ENCODE assay signal across 11 mouse cellular contexts in genomic region chr7:28587644-28588043, GRCm38 (mm10). TPM values are rescaled to one million over a fixed set of nuclear protein-coding genes. Genes with fewer than 3 reads are reported as not detected.
A peak's percentile ranks its signal among the peaks of the same experiment; 100 is the strongest.
DNase-seq lines count a peak whose midpoint lies in the region; ATAC-seq lines count a peak whose summit lies in the region.
"Had no signal": no experiment of that assay in that cellular context is flagged by ENCODE, and none has a peak within 500 bp of the region (broad histone marks: within the 10 kb centered on the region; RNA-seq: fewer than 3 reads in every experiment).

No protein-coding gene starts in this region.

- H3K4me1 ChIP-seq in heart, embryonic 10.5 days = peaks cover 98% of the 10 kb centered on the region
- peaks cover 68% of the 10 kb centered on the region for H3K4me1 ChIP-seq in neural tube, embryonic 13.5 days (replicated peaks)

- intact Hi-C loops in heart, postnatal 36 days (cut with DNase I) = loop anchor here (2.0 kb wide), 1 partner anchor 17 kb away; no protein-coding TSS in a partner anchor

- no peak overlapping the region for H3K4me2 ChIP-seq in neural tube, embryonic 13.5 days

- H3K4me3 ChIP-seq in heart, embryonic 10.5 days = peak overlapping the region; percentile 20
- H3K4me3 ChIP-seq in neural tube, embryonic 13.5 days = no peak overlapping the region

- no peaks in the 10 kb centered on the region for H3K36me3 ChIP-seq in heart, embryonic 10.5 days
- no peaks in the 10 kb centered on the region for H3K36me3 ChIP-seq in neural tube, embryonic 13.5 days

- H3K27me3 ChIP-seq in heart, embryonic 10.5 days (ENCODE audit: insufficient read depth, poor library complexity, severe bottlenecking) = no peaks in the 10 kb centered on the region
- no peaks in the 10 kb centered on the region for H3K27me3 ChIP-seq in neural tube, embryonic 13.5 days

- peak overlapping the region; percentile 12; the same call in 1 of the 2 replicates for H3K9ac ChIP-seq in neural tube, embryonic 13.5 days

- peak; percentile 89 for DNase-seq in heart, embryonic 10.5 days (ENCODE audit: low spot score)
- no peak for DNase-seq in heart, postnatal 36 days
- DNase-seq in neural tube, embryonic 10.5 days (ENCODE audit: extremely low spot score, low spot score) = no peak
- peak; percentile 79 to 82 for DNase-seq in kidney, postnatal 36 days
- no peak for DNase-seq in left cerebral cortex, adult 18-20 months (ENCODE audit: low spot score in 2 of 2)
- DNase-seq in ovary, postnatal 14 days (ENCODE audit: low spot score) = no peak
- DNase-seq: adrenal gland, adult 2 months had no signal

- H3K27ac ChIP-seq in heart, embryonic 10.5 days = peak overlapping the region; percentile 82
- H3K27ac ChIP-seq in neural tube, embryonic 13.5 days (replicated peaks) = peak overlapping the region; percentile 67

- ATAC-seq in neural tube, embryonic 13.5 days (ENCODE audit: low read depth) = no peak
- no peak for ATAC-seq in megakaryocyte, adult 5-6 weeks (ENCODE audit: poor library complexity, severe bottlenecking)

- no peaks in the 10 kb centered on the region for H3K9me3 ChIP-seq in heart, embryonic 10.5 days
- no peaks in the 10 kb centered on the region for H3K9me3 ChIP-seq in neural tube, embryonic 13.5 days

RNA-seq across cellular contexts. Expression of gene Samd4b, which starts 10.3 kb away (rescaled TPM):
- polyA plus RNA-seq in heart, embryonic 10.5 days (2016; fragmentation: Nextera tagmentation; extraction: Ambion mirVana) = 24.5 and 29.7 TPM in 2 replicates
- total RNA-seq in heart, postnatal 36 days (2021) = 10 to 100 TPM; 20.5 to 24.5 TPM
- 25.6 and 26.9 TPM in 2 replicates for polyA plus RNA-seq in neural tube, embryonic 13.5 days (2015; fragmentation: Nextera tagmentation; extraction: Ambion mirVana)
- total RNA-seq in left cerebral cortex, adult 18-20 months (2021) = 10 to 100 TPM; 67.8 to 80.1 TPM
- total RNA-seq in megakaryocyte, adult 5-6 weeks (2015) = 30.2 and 35.4 TPM in 2 replicates
- 6.1 and 7.1 TPM in 2 replicates for total RNA-seq in megakaryocyte, adult 5-6 weeks (2017)

RNA-seq across cellular contexts. Expression of gene Pak4, which starts 10.3 kb away (rescaled TPM):
- 47.2 and 53.0 TPM in 2 replicates for polyA plus RNA-seq in heart, embryonic 10.5 days (2016; fragmentation: Nextera tagmentation; extraction: Ambion mirVana)
- total RNA-seq in heart, postnatal 36 days (2021) = 1 to 10 TPM; 7.3 to 7.4 TPM
- polyA plus RNA-seq in neural tube, embryonic 13.5 days (2015; fragmentation: Nextera tagmentation; extraction: Ambion mirVana) = 20.1 and 20.2 TPM in 2 replicates
- 1 to 10 TPM; 8.6 to 8.8 TPM for total RNA-seq in left cerebral cortex, adult 18-20 months (2021)
- total RNA-seq in megakaryocyte, adult 5-6 weeks (2015) = 10.0 and 12.8 TPM in 2 replicates
- total RNA-seq in megakaryocyte, adult 5-6 weeks (2017) = 9.9 and 11.7 TPM in 2 replicates

RNA-seq across cellular contexts. Expression of gene Nccrp1, which starts 40.6 kb away (rescaled TPM):
- not detected in 2 replicates for polyA plus RNA-seq in heart, embryonic 10.5 days (2016; fragmentation: Nextera tagmentation; extraction: Ambion mirVana)
- total RNA-seq in heart, postnatal 36 days (2021) = not detected
- polyA plus RNA-seq in neural tube, embryonic 13.5 days (2015; fragmentation: Nextera tagmentation; extraction: Ambion mirVana) = not detected in 2 replicates
- total RNA-seq in left cerebral cortex, adult 18-20 months (2021) = under 1 TPM in 1 of 2 experiments, not detected in 1; 0.28 TPM
- 1.4 and 2.2 TPM in 2 replicates for total RNA-seq in megakaryocyte, adult 5-6 weeks (2015)
- total RNA-seq in megakaryocyte, adult 5-6 weeks (2017) = 0.26 TPM in 1 of 2 replicates, not detected in the other
- total RNA-seq: adrenal gland, adult 2 months had no signal

RNA-seq across cellular contexts. Expression of gene Acp7, which starts 43.5 kb away (rescaled TPM):
- polyA plus RNA-seq in heart, embryonic 10.5 days (2016; fragmentation: Nextera tagmentation; extraction: Ambion mirVana) = 0.34 TPM in 1 of 2 replicates, not detected in the other
- not detected for total RNA-seq in heart, postnatal 36 days (2021)
- not detected in 2 replicates for polyA plus RNA-seq in neural tube, embryonic 13.5 days (2015; fragmentation: Nextera tagmentation; extraction: Ambion mirVana)
- 1 to 10 TPM; 2.2 to 2.4 TPM for total RNA-seq in left cerebral cortex, adult 18-20 months (2021)
- not detected in 2 replicates for total RNA-seq in megakaryocyte, adult 5-6 weeks (2015)
- not detected in 2 replicates for total RNA-seq in megakaryocyte, adult 5-6 weeks (2017)
- total RNA-seq: adrenal gland, adult 2 months had no signal
- polyA plus RNA-seq: adrenal gland, adult 2 months; large intestine, adult 2 months had no signal

RNA-seq across cellular contexts. Expression of gene Sycn, which starts 47.0 kb away (rescaled TPM):
- not detected in 2 replicates for polyA plus RNA-seq in heart, embryonic 10.5 days (2016; fragmentation: Nextera tagmentation; extraction: Ambion mirVana)
- not detected for total RNA-seq in heart, postnatal 36 days (2021)
- polyA plus RNA-seq in neural tube, embryonic 13.5 days (2015; fragmentation: Nextera tagmentation; extraction: Ambion mirVana) = not detected in 2 replicates
- not detected for total RNA-seq in left cerebral cortex, adult 18-20 months (2021)
- not detected in 2 replicates for total RNA-seq in megakaryocyte, adult 5-6 weeks (2015)
- not detected in 2 replicates for total RNA-seq in megakaryocyte, adult 5-6 weeks (2017)
- total RNA-seq: adrenal gland, adult 2 months had no signal
- polyA plus RNA-seq: cortical plate, adult 2 months had no signal

Comparison
In these comparisons a context has a peak if more than half of its experiments do, and no peak if none do; other contexts are left out.
1. DNase-seq: peak in heart, embryonic 10.5 days (single experiment) and kidney, postnatal 36 days (2 of 2); none in heart, postnatal 36 days (0 of 2), neural tube, embryonic 10.5 days (single experiment), left cerebral cortex, adult 18-20 months (0 of 2) and ovary, postnatal 14 days (single experiment).